Mouse (Mus musculus): ENCODE results near the gene Cpsf6. TPM values are rescaled to one million over a fixed set of nuclear protein-coding genes. Genes with fewer than 3 reads are reported as not detected.

Gene Cpsf6
- total RNA-seq, 2 experiments from 2014 or later = 18.1 to 22.0 TPM

GRCm38 (mm10) chr10:117414726-117415125, 34.9 kb upstream of the Cpsf6 start:
- no peak for DNase-seq (ENCODE audit: low spot score)

DNA sequence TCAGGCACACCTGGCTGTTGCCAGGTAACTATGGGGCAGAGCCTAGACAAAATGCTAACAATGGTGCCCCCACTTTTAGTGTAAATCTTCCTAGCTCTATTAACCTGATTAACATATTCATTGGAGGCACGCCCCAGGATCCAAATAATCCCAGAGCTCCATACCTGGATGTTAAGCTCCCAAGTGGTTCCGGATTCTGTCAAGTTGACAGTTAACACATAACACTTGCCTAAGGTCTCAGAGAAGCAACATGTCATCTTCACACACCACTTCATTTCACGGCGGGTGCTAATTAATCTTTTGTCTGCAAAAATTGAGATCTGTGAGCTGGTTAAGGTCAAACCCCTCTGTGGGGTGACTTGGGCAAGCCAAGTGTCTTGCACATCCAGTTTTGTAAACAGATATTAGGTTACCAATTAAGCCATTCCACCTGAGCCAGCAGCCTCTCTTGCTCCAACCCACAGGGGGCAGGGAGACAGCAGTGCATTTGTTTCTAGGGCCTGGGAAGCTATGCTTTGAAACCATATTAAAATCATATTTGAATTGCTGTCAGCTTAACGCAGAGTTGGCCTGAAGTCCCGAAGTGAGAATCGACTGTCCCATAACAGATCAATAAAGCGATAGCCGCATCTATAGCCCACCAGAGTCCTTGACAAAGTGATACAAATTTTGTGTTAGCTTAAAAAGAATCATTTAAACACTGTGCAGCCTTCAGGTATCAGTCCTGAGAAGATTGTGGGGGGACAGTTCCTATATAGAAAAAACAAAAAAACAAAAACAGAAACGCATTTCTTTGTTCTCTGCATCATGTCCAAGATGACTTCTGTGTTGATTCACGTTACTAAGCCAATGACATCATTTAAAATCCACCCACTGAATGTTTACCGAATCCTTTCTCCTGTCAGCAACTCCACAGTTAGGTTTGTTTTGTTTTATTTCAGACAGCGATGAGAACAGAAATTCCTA, 34.0 kb upstream of the Cpsf6 start:
- no peak for DNase-seq (ENCODE audit: low spot score)

DNA sequence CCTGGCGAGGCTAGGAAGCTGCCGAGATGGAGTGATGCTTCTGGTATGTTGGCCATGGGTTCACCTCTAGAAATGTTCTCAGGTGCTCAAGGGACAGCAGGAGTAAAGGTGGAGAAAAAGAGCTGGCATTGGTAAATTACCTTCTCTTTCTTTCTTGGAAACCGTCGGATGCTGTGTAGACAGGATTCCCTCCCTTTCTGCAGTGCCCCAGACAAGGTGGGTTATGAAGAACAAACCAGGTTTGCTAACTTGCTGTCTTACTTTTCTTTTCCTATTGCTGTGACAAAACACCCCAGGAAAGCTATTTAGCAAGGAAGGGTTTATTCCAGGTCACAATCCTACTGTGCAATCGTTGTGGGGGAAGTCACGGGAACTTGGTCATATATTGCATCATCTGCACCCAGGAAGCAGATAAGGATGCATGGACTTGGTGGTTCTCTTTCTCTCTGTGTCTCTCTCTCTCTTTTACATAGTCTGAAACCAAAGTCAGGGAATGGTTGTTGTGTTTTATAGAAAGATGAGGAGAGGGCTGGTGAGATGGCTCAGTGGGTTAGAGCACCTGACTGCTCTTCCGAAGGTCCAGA, 32.8 kb upstream of the Cpsf6 start:
- no peak for DNase-seq (ENCODE audit: low spot score)

DNA sequence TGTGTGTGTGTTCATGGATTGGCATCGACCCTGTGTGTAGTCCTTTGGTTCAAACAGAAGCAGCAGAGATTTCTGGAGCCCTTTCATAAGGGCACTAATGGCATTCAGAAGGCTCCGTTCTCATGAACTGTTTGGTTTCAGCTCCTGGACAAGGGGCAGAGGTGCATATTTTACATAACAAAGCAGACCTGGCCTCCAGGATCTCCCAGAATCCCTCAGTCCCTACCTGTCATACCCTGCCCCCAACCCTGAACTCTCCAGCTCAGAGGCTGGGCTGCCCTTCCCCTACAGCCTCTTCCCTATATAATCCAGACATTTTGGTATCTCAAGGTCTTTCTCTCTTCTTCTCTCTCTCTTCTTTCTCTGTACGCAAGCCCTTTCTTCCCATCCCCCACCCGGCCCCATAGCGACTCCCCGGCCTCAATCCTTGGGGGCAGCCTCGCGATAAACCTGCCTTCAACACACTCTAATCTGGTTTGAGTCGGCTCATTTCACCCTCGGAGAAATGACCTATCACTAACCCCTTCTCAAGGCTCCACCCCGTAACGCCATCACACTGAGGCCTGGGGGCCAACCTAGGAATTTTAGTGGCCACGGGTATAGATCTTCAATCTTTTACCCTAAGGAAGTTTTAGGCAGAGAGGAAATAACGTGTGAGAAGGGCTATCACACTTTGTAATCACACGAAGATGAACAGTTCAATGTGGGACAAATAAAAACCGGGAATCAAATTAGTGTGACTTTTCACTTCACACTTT, 32.1 kb upstream of the Cpsf6 start:
- no peak for DNase-seq (ENCODE audit: low spot score)

DNA sequence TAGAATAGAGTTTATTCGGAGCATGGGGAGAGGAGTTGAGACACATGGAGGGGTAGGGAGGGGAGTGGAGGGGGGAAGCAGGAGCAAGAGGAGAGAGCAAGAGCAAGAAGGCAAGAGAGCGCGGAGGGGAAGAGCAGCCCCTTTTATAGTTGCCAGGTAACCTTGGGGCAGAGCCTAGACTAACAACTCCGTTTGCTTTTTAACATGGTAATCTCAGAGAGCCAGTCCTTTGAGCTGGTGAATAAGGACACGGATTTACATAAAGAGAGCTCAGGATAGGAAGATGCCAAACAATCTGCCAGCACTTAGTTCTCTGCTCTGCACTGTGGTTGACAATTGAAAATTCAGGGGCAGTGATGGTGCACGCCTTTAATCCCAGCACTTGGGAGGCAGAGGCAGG, 31.3 kb upstream of the Cpsf6 start:
- no peak for DNase-seq (ENCODE audit: low spot score)

DNA sequence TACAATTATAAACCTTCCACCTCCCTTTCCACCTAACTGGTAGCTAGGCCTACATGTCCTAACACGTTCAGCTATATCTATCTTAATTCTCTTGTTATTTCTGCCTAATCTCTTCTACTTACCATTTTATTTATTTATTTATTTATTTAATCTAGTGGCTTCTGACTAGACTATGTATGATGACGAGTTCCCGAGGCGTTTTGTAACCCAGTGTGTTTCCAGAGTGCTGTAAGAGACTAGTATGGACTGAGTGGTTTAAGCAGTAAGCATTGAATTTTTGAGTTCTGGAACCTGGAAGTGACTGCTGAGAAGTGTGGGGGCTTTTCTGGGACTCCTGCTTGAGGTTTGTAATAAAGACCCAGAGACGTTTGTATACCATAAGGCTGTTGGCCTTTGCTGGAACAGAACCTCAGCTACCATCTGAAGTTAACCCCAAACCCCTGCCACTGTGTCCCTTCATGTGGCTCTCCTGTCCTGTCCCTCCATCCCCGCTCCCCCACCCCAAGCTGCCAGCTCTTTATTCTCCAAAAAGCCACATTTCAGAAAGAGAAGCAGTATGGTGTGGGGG, 30.8 kb upstream of the Cpsf6 start:
- no peak for DNase-seq (ENCODE audit: low spot score)

- DNase-seq (ENCODE audit: low spot score) = no peak
Observed at GRCm38 (mm10) chr10:117409373-117410354, 29.8 kb upstream of the Cpsf6 start.

GRCm38 (mm10) chr10:117408545-117409372, 28.9 kb upstream of the Cpsf6 start:
- no peak for DNase-seq (ENCODE audit: low spot score)

- DNase-seq (ENCODE audit: low spot score) = no peak
Observed at GRCm38 (mm10) chr10:117407734-117408288, 28.0 kb upstream of the Cpsf6 start.

GRCm38 (mm10) chr10:117406843-117407733, 27.3 kb upstream of the Cpsf6 start:
- no peak for DNase-seq (ENCODE audit: low spot score)

DNA sequence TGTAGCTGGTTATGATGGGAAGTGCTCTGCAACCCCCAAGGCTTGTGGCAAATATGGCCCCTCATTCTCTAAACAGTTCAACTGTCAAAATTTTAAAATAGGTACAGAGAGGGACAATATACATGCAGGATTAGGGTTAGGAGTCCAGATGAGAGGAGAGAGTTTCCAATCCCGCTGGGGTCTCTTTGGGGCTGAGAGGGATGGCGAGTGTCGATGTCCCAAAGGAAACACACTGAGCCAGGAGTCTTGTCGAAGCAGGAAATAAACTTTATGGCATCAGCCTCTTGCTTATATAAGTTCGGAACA, 26.4 kb upstream of the Cpsf6 start:
- no peak for DNase-seq (ENCODE audit: low spot score)

DNA sequence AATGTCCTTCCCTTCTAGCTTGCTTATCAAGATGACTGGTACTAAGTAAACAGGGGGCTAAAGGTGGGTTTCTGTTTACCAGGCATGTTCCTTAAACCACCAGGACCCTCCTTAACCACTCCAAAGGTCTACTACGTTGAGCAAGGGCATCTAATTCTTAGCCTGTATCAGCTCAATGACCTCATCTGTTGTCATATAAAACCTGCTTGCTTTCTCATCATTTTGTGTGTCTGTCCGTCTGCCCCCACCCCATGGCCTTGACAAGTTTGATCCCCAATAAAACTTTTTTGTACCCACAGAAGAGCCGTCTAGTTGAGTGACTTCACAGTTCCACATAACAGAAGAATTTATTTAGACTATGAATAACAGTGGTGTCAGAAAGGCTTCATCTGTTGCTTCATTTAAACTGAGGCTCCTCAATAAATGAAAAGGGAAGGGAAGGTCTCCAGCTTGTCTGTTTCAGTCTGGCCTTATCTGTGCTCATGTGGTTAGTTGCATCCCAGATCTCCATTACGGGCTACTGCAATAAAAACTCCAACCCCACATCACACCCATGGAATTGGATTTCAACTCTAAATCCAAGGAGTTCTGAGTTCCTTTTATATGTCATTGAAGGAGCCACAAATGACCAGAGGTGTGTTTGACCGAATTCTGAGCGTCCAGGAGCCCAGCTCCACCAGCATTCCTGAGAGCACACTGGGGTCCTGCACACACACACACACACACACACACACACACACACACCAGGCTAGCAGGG, 25.9 kb upstream of the Cpsf6 start:
- DNase-seq (ENCODE audit: low spot score) = no peak

DNA sequence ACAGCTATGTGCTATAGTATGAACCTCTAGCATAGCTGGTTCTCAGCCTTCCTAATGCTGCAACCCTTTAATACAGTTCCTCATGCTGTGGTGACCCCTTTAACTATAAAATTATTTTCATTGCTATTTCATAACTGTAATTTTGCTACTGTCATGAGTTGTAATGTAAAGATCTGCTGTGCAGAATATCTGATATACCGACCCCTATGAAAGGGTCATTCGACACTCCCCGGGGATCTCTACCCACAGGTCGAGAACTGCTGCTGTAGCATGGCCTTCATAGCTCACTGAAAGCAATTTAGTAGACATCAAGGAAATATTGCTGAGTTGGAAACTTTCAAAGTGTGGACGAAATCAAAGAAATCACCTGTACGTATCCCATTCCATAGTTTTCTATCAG, 24.6 kb upstream of the Cpsf6 start:
- DNase-seq (ENCODE audit: low spot score) = no peak

- DNase-seq (ENCODE audit: low spot score) = no peak
Observed at GRCm38 (mm10) chr10:117403344-117403953, 23.6 kb upstream of the Cpsf6 start.

- DNase-seq (ENCODE audit: low spot score) = peak; percentile 33
Observed at GRCm38 (mm10) chr10:117402403-117403333, 22.9 kb upstream of the Cpsf6 start.

DNA sequence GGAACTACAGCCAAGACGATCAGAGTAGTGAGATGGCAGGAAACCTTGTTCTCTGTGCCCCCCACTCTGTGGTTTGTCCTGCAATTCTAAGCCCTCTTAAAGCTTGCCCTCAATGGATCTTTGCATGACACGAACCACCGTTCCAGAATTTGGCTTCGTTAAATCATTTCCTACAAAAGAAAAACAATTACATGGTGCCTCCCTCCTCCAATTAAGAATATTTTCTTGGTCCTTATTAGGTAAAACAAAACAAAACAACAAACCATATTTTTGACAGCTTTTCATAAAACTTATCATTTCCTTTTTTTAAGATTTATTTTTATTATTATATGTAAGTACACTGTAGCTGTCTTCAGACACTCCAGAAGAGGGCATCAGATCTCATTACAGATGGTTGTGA, 21.5 kb upstream of the Cpsf6 start:
- DNase-seq (ENCODE audit: low spot score) = no peak
